Mouse (Mus musculus) hindbrain, postnatal 0 days (tissue): Measurements from ENCODE around the gene Ankrd28. TPM values are rescaled to one million over a fixed set of nuclear protein-coding genes. Genes with fewer than 3 reads are reported as not detected.

ENCODE experiments used
- ATAC-seq: fragments of 200-750 bp; cut with Nextera tagmentation; 2 replicates; pipeline ENCODE4 v1.8.0; 2017; ENCODE audit warnings: mild to moderate bottlenecking, moderate TSS enrichment, moderate library complexity
- DNase-seq: peaks from one replicate; pipeline ENCODE4 v3.0.0-alpha.2; 2015; ENCODE audit warnings: low spot score
- H3K27ac ChIP-seq: fragments of 300-500 bp; sonication (generic); 2 replicates; pipeline ENCODE4 v1.5.1; 2014; ENCODE audit warnings: mild to moderate bottlenecking
- H3K27me3 ChIP-seq: fragments of 300-500 bp; sonication (generic); 2 replicates; pipeline ENCODE4 v1.6.1; 2014; ENCODE audit warnings: low read length, mixed read lengths; ENCODE audit not compliant: insufficient read depth
- H3K36me3 ChIP-seq: fragments of 300-500 bp; sonication (generic); 2 replicates; pipeline ENCODE4 v1.6.1; 2014; ENCODE audit warnings: low read length, mixed read lengths; ENCODE audit not compliant: insufficient read depth
- H3K4me1 ChIP-seq: fragments of 300-500 bp; sonication (generic); 2 replicates; pipeline ENCODE4 v1.6.1; 2014; ENCODE audit warnings: antibody characterized with exemption, low read length, mixed read lengths; ENCODE audit not compliant: insufficient read depth
- H3K4me2 ChIP-seq: fragments of 300-500 bp; sonication (generic); 2 replicates; pipeline ENCODE4 v1.6.1; 2014; ENCODE audit warnings: low read depth, mild to moderate bottlenecking, low read length, moderate library complexity, mixed read lengths
- H3K4me3 ChIP-seq: fragments of 300-500 bp; sonication (generic); 2 replicates; pipeline ENCODE4 v1.5.1; 2014; ENCODE audit warnings: low read length
- H3K9ac ChIP-seq: fragments of 300-500 bp; sonication (generic); replicated peaks from 2 replicates; pipeline ENCODE4 v1.6.1; 2014; ENCODE audit warnings: mild to moderate bottlenecking, low read length, moderate library complexity, mixed read lengths
- H3K9me3 ChIP-seq: fragments of 300-500 bp; sonication (generic); 2 replicates; pipeline ENCODE4 v1.6.1; 2016; ENCODE audit warnings: low read length, mixed read lengths
- CTCF ChIP-seq: IDR thresholded peaks from 2 replicates; pipeline ENCODE4 v1.5.1; 2016; ENCODE audit warnings: antibody characterized with exemption, control low read depth, low read depth
- WGBS: fragments of 180-500 bp; shearing (Covaris S2); extraction: QIAGEN DNeasy Blood & Tissue Kit; methylation state at CpG from one replicate; pipeline ENCODE4 v1.1.7; 2014; 5-methylcytosine and 5-hydroxymethylcytosine counted together
- polyA plus RNA-seq: library from polyadenylated mRNA; unstranded; fragments of >200 nt; fragmentation: Nextera tagmentation; extraction: Ambion mirVana; gene quantifications from 2 replicates; pipeline ENCODE4 v1.2.1, GENCODE M21; 2015
- total RNA-seq: library from RNA; depleted of rRNA; stranded (reverse); fragments of >200 nt; gene quantifications from 2 replicates; pipeline ENCODE4 v1.2.3, GENCODE M21; 2014

Gene Ankrd28
- total and polyA plus RNA-seq, 2 experiments from 2014 or later = 8.1 to 24.9 TPM

DNA sequence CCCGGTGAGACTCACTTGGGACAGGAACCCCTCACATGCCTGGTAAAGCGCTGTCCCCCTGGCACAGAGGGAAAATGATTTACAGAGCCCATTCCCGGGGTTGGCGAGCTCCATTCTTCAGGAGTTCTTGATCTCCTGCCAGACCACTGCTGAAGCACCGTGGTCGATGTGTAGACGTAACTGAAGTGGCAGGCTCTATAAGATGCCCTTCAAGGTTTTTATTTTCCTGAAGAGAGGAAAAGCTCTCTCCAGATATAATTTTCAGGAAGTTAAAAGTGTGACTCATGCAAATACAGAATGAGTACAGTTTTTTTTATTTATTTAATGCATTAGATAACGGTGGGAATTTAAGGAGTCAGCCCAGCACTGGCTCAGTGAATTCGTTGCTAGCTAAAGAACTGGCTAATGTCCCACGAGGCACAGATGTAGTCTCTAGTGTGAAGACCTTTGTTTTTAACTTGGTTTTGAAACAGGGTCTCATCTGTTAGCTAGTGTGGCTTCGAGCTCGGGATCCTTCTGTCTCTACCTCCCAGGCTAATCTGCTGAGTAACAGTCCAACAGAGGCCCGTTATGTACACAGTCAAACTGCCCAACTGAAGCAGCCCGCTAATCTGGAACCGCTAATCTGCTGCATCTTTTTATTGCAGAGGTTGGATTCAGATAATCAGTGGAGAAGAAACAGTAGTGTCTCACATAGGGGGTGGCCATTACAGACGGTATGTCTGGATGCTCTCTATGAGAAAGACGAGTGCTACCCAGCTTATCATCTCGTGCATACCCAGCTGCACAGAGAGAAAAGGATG, 166.2 kb downstream of the Ankrd28 start:
- peak overlapping the region; percentile 99 for H3K27ac ChIP-seq
- H3K9ac ChIP-seq = no peak overlapping the region
- no peak for TF ChIP-seq CTCF
- H3K9me3 ChIP-seq = no peaks in the 10 kb centered on the region
- H3K4me1 ChIP-seq = peaks cover 35% of the 10 kb centered on the region
- no peaks in the 10 kb centered on the region for H3K27me3 ChIP-seq
- H3K4me2 ChIP-seq = no peak overlapping the region
- ATAC-seq = no peak
- WGBS = 37% methylated on average over 18 of the region's 18 CpGs
- H3K36me3 ChIP-seq = peaks cover 4% of the 10 kb centered on the region; the same call in 1 of the 2 replicates
- peak; percentile 49 for DNase-seq
- H3K4me3 ChIP-seq = no peak overlapping the region

DNA sequence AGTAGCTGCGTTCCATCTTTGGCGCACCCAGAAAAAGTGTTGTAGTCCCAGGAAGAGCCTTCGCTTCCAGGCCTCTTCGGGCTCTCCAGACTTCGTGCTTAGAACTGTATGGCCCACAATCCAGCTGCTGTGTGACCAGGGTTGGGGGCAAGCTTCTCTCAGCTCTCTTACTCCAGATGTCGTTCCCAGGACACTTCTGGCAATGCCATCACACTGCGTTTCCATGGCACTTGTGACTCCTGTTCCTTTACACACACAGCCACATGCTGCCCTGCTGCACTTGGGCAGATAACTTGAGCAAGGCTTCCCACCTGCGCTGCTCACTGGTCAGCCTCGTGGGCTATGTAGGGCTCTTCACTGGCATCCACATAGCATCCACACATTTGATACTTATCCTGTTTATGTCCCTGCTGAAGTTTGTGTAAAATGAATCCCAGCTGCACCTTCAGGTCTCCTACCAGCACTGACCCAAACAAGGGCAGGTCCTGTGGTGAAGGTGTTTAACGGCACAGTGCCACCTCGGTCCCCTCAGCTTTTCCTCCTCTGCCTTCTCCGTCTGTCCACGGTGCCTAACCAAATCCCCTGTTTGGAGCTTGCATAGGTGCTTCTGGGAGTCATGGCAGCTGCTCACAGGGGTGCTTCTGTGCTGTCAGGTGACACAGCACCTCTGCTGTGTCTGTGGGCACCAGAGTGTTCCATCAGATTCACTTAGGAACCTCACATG, 166.9 kb downstream of the Ankrd28 start:
- no peak overlapping the region for H3K4me2 ChIP-seq
- ATAC-seq = no peak
- H3K36me3 ChIP-seq = peaks cover 4% of the 10 kb centered on the region; the same call in 1 of the 2 replicates
- no peak for TF ChIP-seq CTCF
- no peaks in the 10 kb centered on the region for H3K9me3 ChIP-seq
- peak overlapping the region; percentile 99 for H3K27ac ChIP-seq
- peaks cover 36% of the 10 kb centered on the region for H3K4me1 ChIP-seq
- no peak overlapping the region for H3K4me3 ChIP-seq
- H3K27me3 ChIP-seq = no peaks in the 10 kb centered on the region
- no peak for DNase-seq
- 88% methylated on average over 13 of the region's 13 CpGs for WGBS
- no peak overlapping the region for H3K9ac ChIP-seq

DNA sequence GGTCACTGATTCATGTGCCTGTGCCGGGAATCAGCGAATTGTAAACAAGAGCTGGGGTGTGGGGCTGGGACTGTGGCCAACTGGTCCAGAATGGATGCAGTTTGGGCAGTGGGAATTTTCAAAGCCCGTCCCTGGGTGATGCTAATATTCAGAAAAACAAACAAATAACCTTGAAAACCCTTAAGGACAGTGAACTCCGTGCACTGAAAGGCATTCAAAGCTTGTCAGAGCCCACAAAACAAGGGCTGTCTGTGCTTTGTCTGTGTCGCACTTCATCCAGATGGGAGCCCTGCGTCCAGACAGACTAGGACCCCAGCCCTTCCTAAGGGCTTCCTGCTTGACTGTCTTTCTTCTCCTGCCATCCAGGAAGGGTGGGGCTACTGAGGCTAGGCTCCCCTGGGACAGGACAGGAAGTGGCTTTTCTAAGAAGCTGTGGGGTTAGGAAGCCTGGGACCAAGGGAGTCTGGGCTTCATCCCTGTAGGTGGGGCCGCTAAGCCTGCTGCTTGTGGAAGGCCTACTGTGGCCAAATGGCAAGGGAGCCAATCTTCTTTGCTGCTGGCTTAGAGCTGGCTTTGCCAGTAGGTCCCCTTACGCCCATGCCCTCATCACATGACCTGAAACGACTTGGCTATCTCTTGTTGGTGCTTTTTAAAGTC, 167.8 kb downstream of the Ankrd28 start:
- no peaks in the 10 kb centered on the region for H3K27me3 ChIP-seq
- 13% methylated on average over 9 of the region's 9 CpGs for WGBS

DNA sequence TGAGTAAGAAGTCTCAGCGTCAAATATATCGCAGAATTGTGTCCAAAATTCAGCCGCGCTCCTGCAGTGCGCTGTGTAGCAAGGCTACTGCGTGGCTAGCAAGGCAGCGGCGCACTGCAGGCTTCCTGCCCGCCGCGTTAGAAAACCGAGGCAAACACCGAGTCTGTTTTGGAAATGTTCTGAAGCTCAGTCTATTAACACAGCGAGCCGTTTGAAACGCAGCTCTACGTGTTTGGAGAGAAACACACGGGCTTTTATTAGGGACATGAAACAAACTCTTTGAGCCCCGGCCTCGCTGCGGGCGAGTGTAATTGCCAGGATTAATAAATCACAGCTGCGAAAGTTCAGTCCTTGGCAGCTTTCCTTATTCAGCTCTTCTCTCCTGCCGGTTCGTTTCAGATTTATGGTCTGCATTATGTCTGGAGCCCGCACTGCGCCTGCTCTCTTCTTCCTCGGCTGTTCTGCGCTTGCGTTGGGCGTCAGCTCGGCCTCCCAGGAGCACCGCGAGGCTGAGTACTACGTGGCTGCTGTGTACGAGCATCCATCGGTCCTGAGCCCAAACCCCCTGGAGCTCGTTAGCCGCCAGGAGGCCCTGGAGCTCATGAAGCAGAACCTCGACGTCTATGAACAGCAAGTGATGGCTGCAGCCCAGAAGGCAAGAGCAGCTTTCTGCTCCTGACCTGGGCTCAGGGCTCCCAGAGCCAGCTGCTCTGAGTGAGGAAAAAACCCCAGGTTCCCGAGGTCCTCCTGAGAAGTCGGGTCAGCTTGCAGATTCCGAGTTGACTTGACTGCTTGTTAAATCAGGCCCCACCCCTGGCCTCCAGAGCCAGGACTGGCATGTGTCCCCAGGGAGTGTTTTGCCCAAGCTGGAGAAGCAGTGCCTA, 168.5 kb downstream of the Ankrd28 start:
- WGBS = 1% methylated on average over 44 of the region's 44 CpGs
- Histone ChIP-seq H3K27ac (peak overlapping the region; percentile 99), H3K9ac (peak overlapping the region; percentile 60), H3K36me3 (no peaks in the 10 kb centered on the region; the same call in 1 of the 2 replicates), H3K9me3 (no peaks in the 10 kb centered on the region), H3K27me3 (no peaks in the 10 kb centered on the region), H3K4me1 (peaks cover 43% of the 10 kb centered on the region), H3K4me2 (peak overlapping the region; percentile 64), H3K4me3 (peak overlapping the region; percentile 36)
- ATAC-seq = peak; percentile 92
- DNase-seq = peak; percentile 95
- TF ChIP-seq CTCF = peak; percentile 46; the same call in 1 of the 2 replicates

More for the DNA sequence above, 167.8 kb downstream of the Ankrd28 start:
- Histone ChIP-seq H3K9me3 (no peaks in the 10 kb centered on the region), H3K4me3 (peak overlapping the region; percentile 36), H3K27ac (peak overlapping the region; percentile 99), H3K9ac (peak overlapping the region; percentile 60), H3K36me3 (peaks cover 4% of the 10 kb centered on the region; the same call in 1 of the 2 replicates), H3K4me1 (peaks cover 43% of the 10 kb centered on the region), H3K4me2 (peak overlapping the region; percentile 64)
- ATAC-seq (peak; percentile 30), DNase-seq (peak; percentile 67)
- TF ChIP-seq CTCF = no peak

DNA sequence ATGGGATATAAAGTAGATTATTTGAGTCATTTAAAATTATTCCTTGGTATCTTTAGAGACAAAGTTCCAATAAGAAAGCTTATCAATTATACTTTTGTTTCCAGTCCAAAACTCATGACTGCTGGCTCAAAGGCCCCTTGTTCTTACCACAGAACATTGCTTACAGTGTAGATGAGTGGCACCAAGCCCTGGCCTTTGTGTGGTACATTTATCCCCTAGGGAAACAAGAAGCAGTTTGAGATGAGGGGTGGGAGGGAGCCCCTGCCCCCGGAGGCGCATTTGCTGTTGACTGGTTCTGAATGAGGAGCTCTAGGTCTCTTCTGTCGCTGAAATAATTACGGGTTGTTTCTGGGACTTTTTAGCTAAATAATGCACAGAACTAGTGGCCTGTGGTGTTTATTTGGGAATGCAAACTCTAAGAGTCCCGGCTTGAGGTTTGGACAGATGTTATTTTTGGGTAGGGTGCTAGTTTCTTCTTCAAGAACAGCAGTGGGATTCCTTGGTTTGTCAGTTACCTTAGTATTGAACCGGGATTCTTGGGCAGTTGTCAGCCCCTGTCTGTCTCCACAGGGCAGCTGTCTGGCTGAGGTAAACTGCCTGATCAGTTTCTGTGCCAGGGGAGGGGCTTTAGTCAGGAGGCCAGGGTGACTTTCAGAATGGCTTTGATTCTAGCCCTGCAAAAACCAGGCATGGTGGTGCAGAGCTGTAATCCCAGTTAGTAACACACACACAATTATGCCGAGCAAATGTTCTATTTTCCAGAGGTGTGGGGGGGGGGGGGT, 169.9 kb downstream of the Ankrd28 start:
- Histone ChIP-seq H3K9me3 (no peaks in the 10 kb centered on the region), H3K4me1 (peaks cover 43% of the 10 kb centered on the region), H3K4me2 (0 out of 2 replicates have a peak overlapping the region, but pooled peaks have one; percentile 0), H3K27ac (peak overlapping the region; percentile 99), H3K36me3 (no peaks in the 10 kb centered on the region), H3K9ac (no peak overlapping the region), H3K4me3 (no peak overlapping the region), H3K27me3 (no peaks in the 10 kb centered on the region)
- no peak for ATAC-seq
- TF ChIP-seq CTCF = no peak
- peak; percentile 49 for DNase-seq
- 41% methylated on average over 7 of the region's 7 CpGs for WGBS
